Mouse (Mus musculus) cortical plate, adult 2 months (tissue): ENCODE measurements around the gene Pld5.

Experiments
- CTCF ChIP-seq: fragments of 200-500 bp; IDR thresholded peaks from 2 replicates; pipeline ENCODE4 v1.5.1; 2011; ENCODE audit warnings: mild to moderate bottlenecking, control low read depth, low read length; ENCODE audit not compliant: insufficient read depth; ENCODE audit errors: extremely low read depth
- POLR2A ChIP-seq: fragments of 200-500 bp; IDR thresholded peaks from 2 replicates; pipeline ENCODE4 v1.6.1; 2011; ENCODE audit warnings: mild to moderate bottlenecking, low read length, control low read depth; ENCODE audit not compliant: insufficient read depth; ENCODE audit errors: extremely low read depth

DNA sequence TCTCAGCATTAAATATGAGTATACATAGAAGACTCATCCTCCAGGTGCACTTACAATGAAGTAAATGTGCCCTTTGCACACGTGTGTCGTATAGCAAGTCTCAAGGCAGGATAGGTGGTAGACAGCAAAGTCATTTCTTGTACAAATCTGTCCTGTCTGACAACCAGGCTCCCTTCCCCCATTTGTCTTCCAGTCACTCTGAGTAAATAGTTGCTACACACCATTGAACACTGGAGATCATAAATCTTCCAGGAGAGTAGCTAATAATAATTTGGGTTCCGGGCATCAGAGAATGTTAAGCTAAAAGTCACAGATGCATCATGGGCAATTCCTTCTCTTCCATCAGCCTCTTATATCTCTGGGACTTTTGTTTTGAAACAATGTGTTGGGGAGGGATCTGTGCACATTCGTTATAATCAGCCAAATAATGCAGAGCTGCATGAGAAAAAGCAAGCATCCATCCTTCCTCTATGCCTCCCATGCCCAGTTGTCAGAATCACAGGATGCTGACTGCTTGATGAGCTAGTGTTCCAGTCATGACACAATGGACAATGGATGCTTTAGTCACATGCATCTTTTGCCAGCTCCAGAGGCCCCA lies 328.3 kb downstream of the Pld5 start:
- TF ChIP-seq CTCF, result no peak
- no peak for TF ChIP-seq POLR2A
